Mouse (Mus musculus) R1 (cell line): ENCODE data around the gene Zfp84.
A peak's percentile ranks its signal among the peaks of the same experiment; 100 is the strongest.

Source experiments
- DNase-seq: peaks from one replicate; pipeline ENCODE4 v3.0.0-alpha.2; 2018; ENCODE audit warnings: low read depth, low spot score

Zfp84 gene

GRCm38 (mm10) chr7:29815910-29816429 is 47.6 kb downstream of the Zfp84 start, which contains the start of gene Zfp790:
Gene Zfp790 (plus strand): TSS chr7:29816114.
- DNase-seq = peak; percentile 98

GRCm38 (mm10) chr7:29818619-29819254 is 50.4 kb downstream of the Zfp84 start:
- DNase-seq = peak; percentile 88

GRCm38 (mm10) chr7:29828001-29828400 is 59.6 kb downstream of the Zfp84 start:
- DNase-seq = no peak
